Mouse (Mus musculus) layer of hippocampus, adult 9-10 months (tissue): Measurements from ENCODE around the gene Zfp654.
A peak's percentile ranks its signal among the peaks of the same experiment; 100 is the strongest.

Experiments
- DNase-seq: peaks from one replicate; pipeline ENCODE4 v3.0.0; 2022; ENCODE audit warnings: low spot score

Zfp654 gene

DNA sequence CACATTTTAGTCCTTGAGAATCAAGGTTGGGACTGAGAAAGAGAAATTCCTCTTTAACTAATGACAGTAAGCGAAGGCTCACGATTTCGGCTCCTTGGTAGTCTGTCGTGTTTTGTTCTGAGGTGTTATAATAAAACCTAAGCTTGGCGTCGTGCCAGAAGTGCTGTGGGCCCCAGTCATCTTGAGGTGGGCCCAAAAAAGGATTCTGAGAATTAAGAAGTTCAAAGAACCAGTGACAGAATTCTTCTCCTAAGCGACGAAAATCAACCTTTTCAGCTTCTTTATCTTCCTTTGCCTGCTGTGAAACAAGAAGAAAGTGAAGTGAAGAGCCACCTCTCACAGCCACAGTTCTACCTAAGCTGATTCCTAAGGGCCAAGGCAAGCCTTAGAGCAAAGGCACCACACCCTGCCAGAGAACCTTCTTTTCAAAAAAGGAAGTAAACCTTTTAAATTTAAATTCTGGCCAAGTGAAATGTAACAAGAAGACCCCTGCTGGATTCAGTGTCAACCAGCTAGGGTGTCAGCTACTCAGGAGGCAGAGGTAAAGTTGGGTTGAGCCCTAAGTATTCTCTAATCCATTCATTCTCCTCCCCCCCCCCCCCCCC is 84.7 kb downstream of the Zfp654 start:
- no peak for DNase-seq

GRCm38 (mm10) chr16:64759245-64759626 is 92.2 kb downstream of the Zfp654 start:
- DNase-seq: no peak

GRCm38 (mm10) chr16:64758561-64759244 is 92.7 kb downstream of the Zfp654 start:
- DNase-seq: no peak

- DNase-seq: no peak
Measured at GRCm38 (mm10) chr16:64757666-64758400, 93.6 kb downstream of the Zfp654 start.

- no peak for DNase-seq
Measured at GRCm38 (mm10) chr16:64756321-64756720, 95.1 kb downstream of the Zfp654 start.

GRCm38 (mm10) chr16:64754743-64755139 is 96.7 kb downstream of the Zfp654 start:
- DNase-seq: no peak

GRCm38 (mm10) chr16:64753990-64754742 is 97.3 kb downstream of the Zfp654 start:
- no peak for DNase-seq

GRCm38 (mm10) chr16:64748237-64748636 is 103.2 kb downstream of the Zfp654 start:
- DNase-seq: peak; percentile 61

- DNase-seq: no peak
Measured at GRCm38 (mm10) chr16:64745089-64745488, 106.4 kb downstream of the Zfp654 start.

DNA sequence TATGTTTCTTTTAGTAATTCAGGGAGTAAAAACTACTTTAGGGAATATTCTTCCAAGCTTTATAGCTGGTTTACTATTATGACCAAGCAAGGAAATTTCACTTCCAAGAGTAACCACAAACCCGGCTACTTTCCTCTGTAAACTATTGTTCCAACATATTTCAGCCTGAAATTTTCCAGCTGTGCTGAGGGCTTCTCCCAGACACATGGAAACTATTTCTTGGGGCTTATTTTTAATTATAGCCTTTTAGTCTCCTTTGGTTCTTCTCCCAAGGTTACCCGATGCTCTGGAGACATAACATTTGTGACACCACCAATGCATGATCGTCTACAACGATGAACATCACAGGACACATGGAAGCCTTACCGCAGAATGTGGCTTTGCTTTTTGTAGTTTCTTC is 114.2 kb downstream of the Zfp654 start:
- DNase-seq: no peak
